Mouse (Mus musculus) granulocyte monocyte progenitor cell, adult 5-6 weeks (primary cell): ENCODE data around the gene Cep128. TPM values are rescaled to one million over a fixed set of nuclear protein-coding genes. Genes with fewer than 3 reads are reported as not detected.

Experiments
- ATAC-seq: replicated peaks from 2 replicates; pipeline ENCODE4 v1.8.0; 2016; ENCODE audit warnings: mild to moderate bottlenecking, moderate TSS enrichment, inconsistent platforms; ENCODE audit not compliant: poor library complexity, severe bottlenecking
- total RNA-seq, 2 experiments: library from RNA; stranded (forward) in 1 of 2; stranded (reverse) in 1 of 2; fragments of 200-712, 200-1000 nt in 1 of 2; fragments of >200 nt in 1 of 2; fragmentation: Nextera tagmentation in 1 of 2; gene quantifications; 2 replicates each; pipeline ENCODE4 v1.2.3; 2014 to 2017

The Cep128 gene
- total RNA-seq, 2 experiments from 2014 or later, result 69.9 to 86.8 TPM

GRCm38 (mm10) chr12:91067083-91067441 lies 317.1 kb downstream of the Cep128 start:
- no peak for ATAC-seq

- ATAC-seq, result no peak
Observed at GRCm38 (mm10) chr12:91066286-91067082, 317.7 kb downstream of the Cep128 start.

GRCm38 (mm10) chr12:91065423-91065822 lies 318.8 kb downstream of the Cep128 start:
- no peak for ATAC-seq

GRCm38 (mm10) chr12:91064368-91064999 lies 319.7 kb downstream of the Cep128 start:
- ATAC-seq, result no peak

GRCm38 (mm10) chr12:91063337-91064015 lies 320.7 kb downstream of the Cep128 start:
- no peak for ATAC-seq

GRCm38 (mm10) chr12:91062681-91063080 lies 321.5 kb downstream of the Cep128 start:
- no peak for ATAC-seq

- no peak for ATAC-seq
Observed at GRCm38 (mm10) chr12:91059704-91060318, 324.4 kb downstream of the Cep128 start.

GRCm38 (mm10) chr12:91056885-91057284 lies 327.3 kb downstream of the Cep128 start:
- ATAC-seq, result no peak

- no peak for ATAC-seq
Observed at GRCm38 (mm10) chr12:91052301-91052700, 331.9 kb downstream of the Cep128 start.

GRCm38 (mm10) chr12:91050593-91051325 lies 333.4 kb downstream of the Cep128 start:
- no peak for ATAC-seq

- ATAC-seq, result peak; percentile 69
Observed at GRCm38 (mm10) chr12:91041363-91041762, 342.8 kb downstream of the Cep128 start.

GRCm38 (mm10) chr12:91040267-91040905 lies 343.8 kb downstream of the Cep128 start:
- ATAC-seq, result no peak

GRCm38 (mm10) chr12:91029116-91029515 lies 355.1 kb downstream of the Cep128 start:
- ATAC-seq, result no peak

GRCm38 (mm10) chr12:91027681-91028080 lies 356.5 kb downstream of the Cep128 start:
- no peak for ATAC-seq

GRCm38 (mm10) chr12:91027100-91027499 lies 357.1 kb downstream of the Cep128 start:
- ATAC-seq, result no peak

- no peak for ATAC-seq
Observed at GRCm38 (mm10) chr12:91015075-91015474, 369.1 kb downstream of the Cep128 start.

- no peak for ATAC-seq
Observed at GRCm38 (mm10) chr12:91013043-91013442, 371.2 kb downstream of the Cep128 start.

- ATAC-seq, result no peak
Observed at GRCm38 (mm10) chr12:91012184-91012583, 372.0 kb downstream of the Cep128 start.

GRCm38 (mm10) chr12:91008736-91009135 lies 375.5 kb downstream of the Cep128 start:
- no peak; the same call in 1 of the 2 replicates for ATAC-seq

GRCm38 (mm10) chr12:91008170-91008569 lies 376.0 kb downstream of the Cep128 start:
- peak; percentile 98 for ATAC-seq
